Mouse (Mus musculus): Measurements from ENCODE around the gene Skap1. TPM values are rescaled to one million over a fixed set of nuclear protein-coding genes. Genes with fewer than 3 reads are reported as not detected.

The Skap1 gene
- polyA plus RNA-seq, 1 experiment: not detected

DNA sequence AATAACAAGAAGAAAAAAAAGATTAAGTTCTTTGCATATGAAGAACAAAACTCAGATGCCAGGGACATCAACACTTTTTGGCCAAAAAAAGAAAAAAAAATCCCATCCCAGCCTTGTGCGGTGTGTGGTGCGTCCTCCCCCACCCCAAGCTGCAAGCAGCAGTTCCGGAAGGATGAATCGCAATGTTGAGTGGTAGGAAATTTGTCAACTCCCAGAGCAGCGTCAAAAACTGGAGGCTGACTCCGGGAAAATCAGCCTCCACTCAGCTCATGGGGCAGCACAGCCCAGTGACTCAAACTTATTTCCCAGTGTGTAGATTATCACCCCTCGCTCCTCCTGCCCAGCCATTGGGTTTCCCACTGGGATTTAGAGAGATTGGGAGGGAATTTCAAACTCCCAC is 297.6 kb downstream of the Skap1 start:
- no peak for TF ChIP-seq GATA1 (IDR thresholded peaks at IDR 0.05; ENCODE audit: low read length)

DNA sequence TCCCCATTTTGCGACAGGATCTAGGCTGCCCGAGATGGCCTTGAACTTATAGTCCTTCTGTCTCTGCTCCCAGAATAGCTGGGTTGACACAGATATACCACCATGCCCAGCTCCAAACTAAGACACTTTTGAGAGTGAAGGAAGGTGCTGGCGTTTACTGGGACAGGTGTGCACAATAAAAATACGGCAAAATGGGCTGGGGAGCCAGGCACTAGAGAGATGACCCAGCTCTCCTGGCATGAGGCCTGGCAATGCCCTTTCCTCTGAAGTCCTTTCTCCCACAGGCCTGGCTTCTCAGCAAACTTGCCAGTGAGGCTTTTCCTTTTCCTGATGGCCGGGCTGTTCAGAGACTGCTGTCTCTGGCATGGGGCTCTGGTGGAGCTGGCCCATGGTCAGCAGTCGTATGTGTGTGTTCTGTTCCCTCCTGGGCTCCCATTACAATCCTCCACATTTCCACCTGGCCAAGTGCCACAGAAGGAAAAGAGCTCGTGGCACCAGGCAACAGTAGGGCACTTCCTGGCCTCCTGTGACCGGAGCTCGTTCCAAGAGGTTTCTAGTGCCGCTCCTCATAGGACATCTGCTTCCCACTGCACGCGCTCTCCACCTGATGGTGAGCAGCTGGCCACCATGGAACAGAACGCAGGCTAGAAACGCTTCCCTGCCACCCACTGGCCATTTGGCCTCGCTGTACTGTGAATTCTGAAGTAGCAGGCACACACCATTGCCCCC is 298.5 kb downstream of the Skap1 start:
- no peak for TF ChIP-seq GATA1 (IDR thresholded peaks at IDR 0.05; ENCODE audit: low read length)

DNA sequence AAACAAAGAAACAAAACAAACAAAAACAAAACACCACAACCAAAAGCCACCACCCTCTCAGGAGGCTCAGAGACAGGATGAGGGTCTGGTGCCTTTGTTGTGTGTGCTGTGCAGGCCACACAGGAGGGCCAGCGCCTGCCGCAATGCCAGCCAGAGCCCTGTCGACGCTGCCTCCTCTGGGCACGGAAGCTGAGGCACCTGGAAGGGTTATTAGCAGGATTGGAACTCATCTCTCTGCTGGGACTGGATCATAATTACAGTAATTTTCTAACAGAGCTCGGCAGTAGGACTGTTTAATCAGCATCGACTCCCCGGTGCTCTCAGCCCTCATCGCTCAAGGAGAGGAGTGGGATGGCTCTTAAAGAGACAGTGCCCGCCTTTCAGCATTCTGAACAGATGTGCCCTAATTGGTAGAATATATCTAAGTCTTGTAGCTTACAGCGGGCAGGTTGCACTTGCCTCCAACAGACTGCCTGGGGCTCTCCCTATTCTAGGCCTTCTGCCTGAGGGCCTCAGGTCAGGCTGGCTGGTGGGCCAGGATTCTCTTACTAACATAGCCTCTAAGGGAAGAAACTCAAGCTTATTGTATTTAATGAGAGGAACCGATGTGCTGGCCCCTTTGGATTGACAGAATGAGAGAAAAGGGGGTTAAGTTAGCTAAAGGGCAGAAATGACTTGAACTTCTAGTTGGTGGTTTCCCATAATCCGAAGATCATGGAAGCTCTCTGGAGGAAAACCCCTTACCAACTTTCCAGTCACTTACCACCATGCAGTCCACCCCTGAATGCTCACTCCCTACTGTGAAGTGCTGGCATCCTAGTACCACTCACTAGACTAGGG is 300.3 kb downstream of the Skap1 start:
- no peak for TF ChIP-seq GATA1 (IDR thresholded peaks at IDR 0.05; ENCODE audit: low read length)

DNA sequence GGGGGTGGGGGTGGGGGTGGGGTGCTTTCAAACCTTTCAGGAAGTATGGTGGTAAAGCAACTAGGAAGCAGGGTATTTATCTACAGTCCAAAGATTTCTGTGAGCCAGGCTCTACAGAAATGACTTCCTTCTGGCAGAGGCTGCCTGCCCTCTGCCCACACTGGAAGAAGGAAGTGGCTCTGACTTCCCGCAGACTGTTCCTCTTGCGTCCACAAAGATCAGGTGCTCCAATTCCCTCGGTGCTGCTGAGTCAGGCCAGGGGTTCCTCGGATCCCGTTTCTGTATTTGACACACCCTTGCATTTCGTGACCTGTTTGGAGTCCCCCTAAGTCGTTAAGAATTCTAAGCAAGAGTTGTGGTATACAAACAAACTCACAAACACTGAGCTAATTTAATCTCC is 301.3 kb downstream of the Skap1 start:
- no peak for TF ChIP-seq GATA1 (IDR thresholded peaks at IDR 0.05; ENCODE audit: low read length)

DNA sequence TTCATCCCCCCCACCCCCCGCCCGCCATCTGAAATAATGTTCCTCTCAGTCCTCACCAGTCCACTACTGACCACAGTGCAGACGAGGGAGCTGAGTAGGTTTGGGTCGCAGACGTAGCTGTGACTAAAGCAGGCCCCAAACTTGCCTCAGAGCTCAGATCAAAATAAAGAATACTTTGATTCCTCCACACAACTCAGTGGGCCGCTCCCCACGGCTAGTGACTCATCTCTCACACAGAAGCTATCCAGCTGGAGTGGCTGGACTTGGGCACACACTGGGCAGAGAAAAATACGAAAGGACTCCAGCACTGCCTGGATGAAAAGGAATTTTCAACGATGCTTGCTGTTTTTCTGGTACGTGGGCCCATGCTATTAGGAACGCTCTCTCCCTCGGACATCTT is 302.2 kb downstream of the Skap1 start:
- no peak for TF ChIP-seq GATA1 (IDR thresholded peaks at IDR 0.05; ENCODE audit: low read length)

DNA sequence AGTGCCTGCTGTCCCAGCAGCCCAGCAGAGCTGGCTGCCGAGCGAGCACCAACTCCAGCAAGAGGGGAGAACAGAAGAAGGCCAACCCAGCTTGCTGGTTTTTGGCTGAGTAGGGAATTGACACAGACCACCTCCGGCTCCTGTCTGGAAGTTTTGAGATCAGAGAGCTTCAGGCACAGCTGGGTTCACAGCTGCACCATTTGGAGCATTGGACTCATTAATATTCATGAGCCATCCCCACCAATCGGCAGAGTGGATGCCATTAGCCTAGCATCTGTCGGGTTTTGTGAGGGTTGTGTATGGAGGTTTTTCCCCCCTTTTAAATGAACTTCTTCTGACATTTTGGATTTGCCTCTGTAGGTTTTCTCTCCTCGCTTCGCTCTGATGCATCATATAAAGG is 302.7 kb downstream of the Skap1 start:
- TF ChIP-seq GATA1 (IDR thresholded peaks at IDR 0.05; ENCODE audit: low read length): no peak

DNA sequence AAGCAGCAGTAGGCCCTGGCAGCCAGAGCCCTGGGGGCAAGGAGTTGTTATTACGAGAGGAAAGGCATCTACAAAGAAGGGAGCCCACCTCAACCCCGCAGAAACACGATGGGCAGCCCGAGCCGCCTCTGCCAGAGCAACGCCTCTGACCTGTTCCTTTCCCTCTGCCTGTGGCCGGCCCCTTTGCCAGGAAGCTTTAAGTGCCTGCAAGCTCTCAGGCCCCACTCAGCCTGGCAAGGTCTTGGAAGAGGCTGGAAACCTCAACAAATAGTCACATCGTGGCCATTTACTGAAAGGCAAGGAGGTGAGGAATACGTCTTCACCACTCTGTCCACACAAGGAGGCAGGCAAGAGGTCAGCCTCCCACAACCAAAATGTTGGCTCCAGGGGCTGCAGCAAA is 303.8 kb downstream of the Skap1 start:
- no peak for TF ChIP-seq GATA1 (IDR thresholded peaks at IDR 0.05; ENCODE audit: low read length)

DNA sequence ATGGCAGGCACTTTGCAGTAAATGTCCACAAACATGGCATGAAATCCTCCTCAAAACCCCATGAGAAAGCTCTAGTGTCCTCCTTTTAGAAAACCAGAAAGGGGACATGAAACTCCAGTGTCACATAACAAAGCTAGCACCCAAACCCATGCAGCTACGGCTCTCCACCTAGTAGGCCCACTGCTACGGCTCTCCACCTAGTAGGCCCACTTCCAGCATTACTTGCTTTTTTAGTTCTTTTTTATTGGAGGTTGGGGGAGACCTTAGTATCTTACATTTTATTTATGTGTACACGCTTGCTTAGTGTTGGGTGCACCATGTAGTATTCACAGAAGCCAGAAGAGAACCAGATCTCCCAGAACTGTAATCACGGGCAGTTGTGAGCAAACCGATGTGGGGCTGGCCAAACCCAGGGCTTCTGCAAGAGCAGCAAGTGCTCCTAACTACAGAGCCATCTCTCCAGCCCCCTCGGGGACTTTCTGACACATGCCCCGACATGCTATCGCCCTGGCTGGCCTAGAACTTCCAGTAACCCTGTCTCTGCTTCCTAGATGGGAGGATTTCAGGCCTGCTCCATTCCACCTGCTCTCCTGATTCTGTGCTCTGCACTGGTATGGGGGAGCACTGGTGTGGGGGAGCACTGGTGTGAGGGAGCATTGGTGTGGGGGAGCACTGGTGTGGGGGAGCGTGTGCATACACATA is 307.0 kb downstream of the Skap1 start:
- TF ChIP-seq GATA1 (IDR thresholded peaks at IDR 0.05; ENCODE audit: low read length): no peak

DNA sequence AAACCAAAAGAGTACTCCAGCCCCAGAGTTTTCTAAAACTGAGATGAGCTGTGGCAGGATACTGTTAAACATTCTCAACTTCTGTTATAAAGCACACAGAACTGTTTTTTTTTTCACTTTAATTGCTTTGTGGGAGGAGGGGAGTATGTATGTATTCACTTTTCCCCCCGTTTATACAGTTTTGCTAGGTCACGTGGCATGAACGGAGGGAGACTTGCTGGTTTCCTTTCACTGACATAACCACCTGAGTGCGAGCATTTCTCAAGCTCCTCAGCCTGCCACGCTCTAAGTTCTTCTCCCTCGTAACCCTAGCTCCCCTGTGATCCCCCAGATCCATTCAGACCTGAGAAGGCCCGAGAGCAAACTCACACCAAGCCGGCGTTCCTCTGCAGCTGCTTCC is 308.0 kb downstream of the Skap1 start:
- TF ChIP-seq GATA1 (IDR thresholded peaks at IDR 0.05; ENCODE audit: low read length): no peak

DNA sequence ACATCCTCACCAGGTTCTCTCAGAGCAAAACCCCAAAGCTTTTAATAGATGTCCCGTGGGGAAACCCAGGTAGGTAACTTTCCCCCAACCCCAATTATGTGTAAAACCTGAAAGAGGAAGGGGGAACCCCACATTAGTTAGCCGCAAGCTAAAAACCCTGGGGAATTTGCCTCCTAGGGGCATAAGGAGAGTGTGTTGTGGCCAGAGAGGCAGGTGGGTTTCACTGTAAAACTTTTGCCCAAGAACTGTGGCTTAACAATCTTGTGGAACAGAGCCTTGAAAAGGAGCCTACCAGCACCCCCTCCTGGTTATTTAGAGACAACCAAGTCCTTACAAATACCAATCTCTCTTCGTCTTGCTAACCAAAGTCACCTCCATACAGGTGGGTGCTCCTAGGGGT is 310.1 kb downstream of the Skap1 start:
- no peak for TF ChIP-seq GATA1 (IDR thresholded peaks at IDR 0.05; ENCODE audit: low read length)

DNA sequence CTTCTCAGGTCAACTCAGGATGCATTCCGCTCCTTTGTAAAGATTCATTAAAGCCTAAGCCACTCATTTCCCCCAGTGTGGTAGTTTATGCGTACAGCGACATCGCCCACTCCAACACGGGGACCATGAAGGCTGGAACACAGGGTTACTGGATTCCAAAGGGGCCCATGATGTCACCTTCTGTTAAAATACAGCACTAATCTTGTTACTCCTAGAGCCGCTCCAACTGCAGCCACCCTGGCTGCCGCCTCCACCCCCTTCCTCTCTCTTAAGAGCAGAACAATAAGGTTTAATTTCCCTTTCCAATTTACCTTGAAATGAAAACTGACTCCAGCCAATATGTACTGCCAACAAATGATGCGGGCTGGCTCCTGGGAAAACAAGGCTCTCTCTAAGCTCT is 310.7 kb downstream of the Skap1 start:
- no peak for TF ChIP-seq GATA1 (IDR thresholded peaks at IDR 0.05; ENCODE audit: low read length)

DNA sequence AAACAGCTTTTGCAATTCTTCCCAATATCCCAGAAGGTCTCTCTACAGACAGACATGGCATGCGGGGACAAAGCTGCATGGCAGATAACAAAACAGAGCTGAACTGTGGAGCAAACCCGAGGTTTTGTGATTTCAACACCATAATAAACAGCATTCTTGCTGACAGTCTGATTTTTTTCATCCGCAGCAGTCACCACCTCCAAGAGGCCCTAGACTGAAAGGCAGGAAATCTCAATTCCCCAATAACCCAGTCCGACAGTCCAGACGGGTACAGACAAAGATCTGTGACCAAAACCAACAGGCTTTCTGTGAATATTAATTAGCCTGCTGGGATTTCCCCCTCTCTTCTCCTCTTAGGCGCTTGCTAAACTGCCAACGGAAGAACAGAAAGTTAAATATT is 311.3 kb downstream of the Skap1 start:
- TF ChIP-seq GATA1 (IDR thresholded peaks at IDR 0.05; ENCODE audit: low read length): no peak

DNA sequence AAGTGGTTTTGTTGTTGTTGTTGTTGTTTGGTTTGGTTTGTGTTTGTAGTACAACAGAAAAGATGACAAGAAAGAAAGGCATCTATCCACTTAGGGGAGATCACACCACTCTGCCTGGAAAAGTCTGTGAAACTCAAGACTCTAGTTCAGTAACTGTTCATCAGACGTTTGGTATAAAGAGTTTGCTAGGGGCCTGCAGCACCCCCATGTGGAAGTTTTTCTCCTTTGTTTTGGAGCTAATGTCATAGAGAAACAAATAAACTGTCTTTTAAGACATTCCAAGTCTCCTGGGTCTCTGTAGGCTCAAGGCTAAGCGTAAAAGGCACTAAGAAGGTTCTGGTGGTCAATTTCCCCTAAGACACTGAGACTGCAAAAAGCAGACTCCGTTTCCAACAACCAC is 311.7 kb downstream of the Skap1 start:
- TF ChIP-seq GATA1 (IDR thresholded peaks at IDR 0.05; ENCODE audit: low read length): no peak

DNA sequence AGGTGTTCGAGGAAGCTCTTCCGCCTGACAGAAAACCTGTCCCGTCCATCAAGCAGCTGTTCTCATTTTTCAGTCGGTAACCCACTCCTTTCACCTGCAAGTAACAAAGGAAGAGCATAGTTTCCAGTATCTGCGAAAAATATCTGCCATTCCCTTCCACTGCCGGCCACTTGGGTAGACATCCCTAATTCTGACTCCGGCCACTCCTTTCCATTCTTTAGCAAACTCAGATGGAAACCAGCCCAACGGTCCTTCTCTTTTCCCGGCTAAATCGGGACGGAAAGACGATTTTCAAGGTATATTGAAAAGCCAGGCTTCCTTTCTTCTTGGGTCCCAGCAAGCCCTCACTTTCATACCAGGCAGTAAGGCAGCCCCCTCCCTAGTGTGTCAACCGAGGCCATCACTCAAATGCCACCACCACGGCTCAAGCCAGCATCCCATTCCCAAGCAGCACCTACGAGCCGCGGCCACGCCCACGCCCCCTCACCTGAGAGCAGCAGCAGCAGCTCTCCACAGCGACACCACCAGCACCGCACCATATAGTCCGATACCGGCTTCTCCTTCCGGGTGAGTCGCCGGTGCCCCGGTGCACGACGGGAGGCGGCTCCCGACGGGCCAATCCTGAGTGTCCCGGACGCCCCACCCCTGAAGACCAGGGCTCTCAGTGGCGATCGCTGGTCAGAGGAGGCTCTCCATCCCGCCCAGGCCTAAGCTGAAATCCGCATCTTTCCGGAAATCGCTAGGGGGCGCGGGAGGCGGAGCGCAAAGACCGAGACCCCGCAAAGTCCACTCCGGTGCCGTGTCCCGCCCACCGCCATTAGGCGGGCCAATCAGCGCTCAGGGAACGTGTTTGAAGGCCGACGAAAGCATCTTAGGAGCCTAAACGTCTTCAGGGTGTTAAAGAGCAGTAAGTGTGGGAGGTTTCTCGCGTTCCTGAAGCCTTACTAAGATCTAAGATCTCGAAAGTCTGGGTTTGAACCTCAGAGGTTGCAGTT is 312.9 kb downstream of the Skap1 start, which contains the start of gene Snx11:
Gene Snx11 (minus strand): TSS at position 592 of the 995 bp plus-strand sequence.
- no peak for TF ChIP-seq GATA1 (IDR thresholded peaks at IDR 0.05; ENCODE audit: low read length)

DNA sequence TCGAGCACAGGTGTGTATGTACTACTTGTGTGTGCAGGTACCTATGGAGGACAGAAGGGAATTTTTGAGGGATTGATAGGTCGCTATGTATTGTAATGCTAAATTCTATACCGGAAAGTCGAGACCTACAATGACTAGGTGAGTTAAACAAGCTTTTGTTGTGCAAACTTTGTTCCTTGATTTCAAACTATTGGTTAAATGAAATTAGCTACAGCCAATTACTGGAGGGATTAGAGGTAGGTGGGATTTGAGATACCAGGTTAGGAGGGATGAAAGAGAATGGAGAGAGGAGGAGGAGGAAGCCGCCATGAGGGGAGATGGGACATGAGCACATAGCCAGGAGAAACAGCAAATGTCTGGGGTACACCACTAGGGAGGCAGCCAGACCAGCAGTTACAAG is 315.9 kb downstream of the Skap1 start:
- no peak for TF ChIP-seq GATA1 (IDR thresholded peaks at IDR 0.05; ENCODE audit: low read length)
